In genomic region chr4:11885499-11885898, GRCm38 (mm10) we compare ENCODE assay signal across 12 mouse cellular contexts.
A peak's percentile ranks its signal among the peaks of the same experiment; 100 is the strongest.
DNase-seq lines count a peak whose midpoint lies in the region; ATAC-seq and TF ChIP-seq lines count a peak whose summit lies in the region.
"Had no signal": no experiment of that assay in that cellular context is flagged by ENCODE, and none has a peak within 500 bp of the region (broad histone marks: within the 10 kb centered on the region; RNA-seq: fewer than 3 reads in every experiment).

No protein-coding gene starts in this region.

- no peak overlapping the region for H3K27ac ChIP-seq in lung, postnatal 0 days (ENCODE audit: low read length)

- H3K9me3 ChIP-seq in lung, postnatal 0 days (ENCODE audit: low read length), result no peaks in the 10 kb centered on the region

- peak; percentile 58 for DNase-seq in lung, postnatal 0 days (ENCODE audit: low spot score)
- DNase-seq in lung, adult 2 months, result no peak
- peak; percentile 54 for DNase-seq in heart, adult 8-10 months (ENCODE audit: low spot score)
- DNase-seq in heart, postnatal 4 days, result peak; percentile 54
- no peak for DNase-seq in left cerebral cortex, postnatal 14 days (ENCODE audit: low spot score in 2 of 2)
- DNase-seq in urinary bladder, postnatal 36 days (ENCODE audit: low spot score in 2 of 2), result no peak
- DNase-seq: cerebellum, adult 18-20 months; kidney, adult 11 months; layer of hippocampus, adult 9-11 months; right cerebral cortex, postnatal 25 days; thymus, postnatal 36 days had no signal

- H3K9ac ChIP-seq in lung, postnatal 0 days (replicated peaks; ENCODE audit: low read depth), result no peak overlapping the region

- intact Hi-C loops in left cerebral cortex, postnatal 14 days (cut with DNase I), result no loop called here

- no peak overlapping the region for H3K4me3 ChIP-seq in lung, postnatal 0 days (ENCODE audit: low read depth, low read length)
- no peak overlapping the region for H3K4me3 ChIP-seq in lung, adult 2 months (replicated peaks; ENCODE audit: extremely low read depth, low read depth, low read length)

- TF ChIP-seq EP300 in lung, postnatal 0 days (IDR thresholded peaks at IDR 0.05), result no peak

- TF ChIP-seq CTCF in lung, postnatal 0 days (IDR thresholded peaks at IDR 0.05), result peak; percentile 37; the same call in 1 of the 2 replicates
- no peak for TF ChIP-seq CTCF in lung, adult 2 months (IDR thresholded peaks at IDR 0.05; ENCODE audit: insufficient read depth, low read length)

- no peaks in the 10 kb centered on the region for H3K36me3 ChIP-seq in lung, postnatal 0 days (ENCODE audit: insufficient read depth, low read length)

- peak; percentile 50 for ATAC-seq in lung, postnatal 0 days
- no peak for ATAC-seq in granulocyte monocyte progenitor cell, adult 5-6 weeks (replicated peaks; ENCODE audit: poor library complexity, severe bottlenecking)

- no peak overlapping the region for H3K4me2 ChIP-seq in lung, postnatal 0 days (replicated peaks; ENCODE audit: low read depth, low read length)

- H3K4me1 ChIP-seq in lung, postnatal 0 days (ENCODE audit: insufficient read depth, low read depth, low read length), result peaks cover 8% of the 10 kb centered on the region; the same call in 1 of the 2 replicates
- 0 out of 2 replicates have a peak, but pooled peaks cover 2% of the 10 kb centered on the region for H3K4me1 ChIP-seq in lung, adult 2 months (ENCODE audit: control insufficient read depth, insufficient read depth, low read length)

- WGBS in lung, postnatal 0 days, result 66% methylated on average over 4 of the region's 4 CpGs
- 70% methylated on average over 4 of the region's 4 CpGs for WGBS in lung, adult 2 months

- no peaks in the 10 kb centered on the region for H3K27me3 ChIP-seq in lung, postnatal 0 days (replicated peaks; ENCODE audit: insufficient read depth, low read length)

- TF ChIP-seq POLR2A in lung, adult 2 months (IDR thresholded peaks at IDR 0.05; ENCODE audit: borderline replicate concordance, extremely low read depth, low read depth, low read length), result no peak

Comparison
In these comparisons a context has a peak if more than half of its experiments do, and no peak if none do; other contexts are left out.
1. DNase-seq: peak in lung, postnatal 0 days (single experiment), heart, adult 8-10 months (single experiment) and heart, postnatal 4 days (single experiment); none in lung, adult 2 months (single experiment), left cerebral cortex, postnatal 14 days (0 of 2) and urinary bladder, postnatal 36 days (0 of 2).